ENCODE assay signal across 27 mouse cellular contexts in genomic region chr10:46741098-46741497, GRCm38 (mm10).
"Had no signal": no experiment of that assay in that cellular context is flagged by ENCODE, and none has a peak within 500 bp of the region (broad histone marks: within the 10 kb centered on the region; RNA-seq: fewer than 3 reads in every experiment).

No protein-coding gene starts in this region.

- DNase-seq: gastrocnemius, postnatal 14 days; gastrocnemius, postnatal 36 days; heart, adult 11 months; heart, adult 2 months; heart, postnatal 14 days; heart, postnatal 36 days; kidney, adult 18-20 months; kidney, adult 8-10 months; kidney, postnatal 10 days; kidney, postnatal 25 days; kidney, postnatal 4 days; liver; liver, embryonic 13.5 days had no signal

- H3K4me3 ChIP-seq: heart, adult 2 months; heart, embryonic 13.5 days; heart, embryonic 15.5 days; hindbrain, embryonic 12.5 days; intestine, embryonic 15.5 days; layer of hippocampus, adult 2 months; limb, embryonic 10.5 days; limb, embryonic 12.5 days; liver, embryonic 13.5 days; liver, embryonic 15.5 days had no signal

- ATAC-seq: hindbrain, embryonic 16.5 days; inflammation-experienced regulatory T-cells, adult 6 months; intestine, embryonic 15.5 days; intestine, postnatal 0 days had no signal

- H3K27ac ChIP-seq: heart, adult 2 months; heart, embryonic 13.5 days; heart, embryonic 15.5 days; hindbrain, embryonic 12.5 days; hindbrain, embryonic 14.5 days; intestine, embryonic 15.5 days; layer of hippocampus, adult 2 months; limb, embryonic 10.5 days; limb, embryonic 12.5 days; liver, embryonic 13.5 days; liver, embryonic 15.5 days had no signal

- H3K36me3 ChIP-seq: heart, embryonic 13.5 days; heart, embryonic 15.5 days; hindbrain, embryonic 12.5 days; intestine, embryonic 15.5 days; limb, embryonic 10.5 days; limb, embryonic 12.5 days; liver, embryonic 13.5 days; liver, embryonic 15.5 days had no signal

- H3K4me1 ChIP-seq: heart, embryonic 13.5 days; heart, embryonic 15.5 days; hindbrain, embryonic 12.5 days; intestine, embryonic 15.5 days; limb, embryonic 10.5 days; limb, embryonic 12.5 days; liver, embryonic 13.5 days; liver, embryonic 15.5 days had no signal

- H3K27me3 ChIP-seq: heart, embryonic 13.5 days; heart, embryonic 15.5 days; hindbrain, embryonic 12.5 days; intestine, embryonic 15.5 days; limb, embryonic 12.5 days; liver, embryonic 13.5 days; liver, embryonic 15.5 days had no signal

- H3K9ac ChIP-seq: heart, embryonic 13.5 days; heart, embryonic 15.5 days; hindbrain, embryonic 12.5 days; hindbrain, embryonic 14.5 days; intestine, embryonic 15.5 days; limb, embryonic 12.5 days; liver, embryonic 13.5 days; liver, embryonic 15.5 days had no signal

- H3K4me2 ChIP-seq: heart, embryonic 11.5 days; heart, embryonic 13.5 days; heart, embryonic 15.5 days; hindbrain, embryonic 12.5 days; hindbrain, embryonic 14.5 days; intestine, embryonic 15.5 days; limb, embryonic 12.5 days; liver, embryonic 11.5 days; liver, embryonic 13.5 days; liver, embryonic 15.5 days had no signal

- H3K9me3 ChIP-seq: hindbrain, embryonic 12.5 days; intestine, embryonic 15.5 days; limb, embryonic 10.5 days; limb, embryonic 12.5 days; liver, embryonic 13.5 days; liver, embryonic 15.5 days had no signal
